Mouse (Mus musculus) CH12.LX (cell line): Measurements from ENCODE around the gene Myo3b.

Experiments used
- EP300 ChIP-seq: IDR thresholded peaks from 2 replicates; pipeline ENCODE4 v1.6.1; 2011; ENCODE audit warnings: low read length, improper control_type of control experiment
- MAFK ChIP-seq: IDR thresholded peaks from 2 replicates; pipeline ENCODE4 v1.6.1; 2011; ENCODE audit warnings: low read length, improper control_type of control experiment; ENCODE audit not compliant: insufficient replicate concordance
- RCOR1 ChIP-seq: conservative IDR thresholded peaks from 2 replicates; pipeline ENCODE4 v1.6.1; 2012; ENCODE audit warnings: low read depth, mild to moderate bottlenecking, inconsistent platforms, low read length, improper control_type of control experiment
- ZC3H11A ChIP-seq: IDR thresholded peaks from 2 replicates; pipeline ENCODE4 v1.6.1; 2012; ENCODE audit warnings: low read depth, mild to moderate bottlenecking, inconsistent platforms, low read length, improper control_type of control experiment
- ZMIZ1 ChIP-seq: IDR thresholded peaks from 2 replicates; pipeline ENCODE4 v1.6.1; 2012; ENCODE audit warnings: low read depth, mild to moderate bottlenecking, inconsistent platforms, low read length, improper control_type of control experiment
- ZNF384 ChIP-seq: IDR thresholded peaks from 2 replicates; pipeline ENCODE4 v1.6.1; 2012; ENCODE audit warnings: low read depth, low read length, improper control_type of control experiment, inconsistent platforms

DNA sequence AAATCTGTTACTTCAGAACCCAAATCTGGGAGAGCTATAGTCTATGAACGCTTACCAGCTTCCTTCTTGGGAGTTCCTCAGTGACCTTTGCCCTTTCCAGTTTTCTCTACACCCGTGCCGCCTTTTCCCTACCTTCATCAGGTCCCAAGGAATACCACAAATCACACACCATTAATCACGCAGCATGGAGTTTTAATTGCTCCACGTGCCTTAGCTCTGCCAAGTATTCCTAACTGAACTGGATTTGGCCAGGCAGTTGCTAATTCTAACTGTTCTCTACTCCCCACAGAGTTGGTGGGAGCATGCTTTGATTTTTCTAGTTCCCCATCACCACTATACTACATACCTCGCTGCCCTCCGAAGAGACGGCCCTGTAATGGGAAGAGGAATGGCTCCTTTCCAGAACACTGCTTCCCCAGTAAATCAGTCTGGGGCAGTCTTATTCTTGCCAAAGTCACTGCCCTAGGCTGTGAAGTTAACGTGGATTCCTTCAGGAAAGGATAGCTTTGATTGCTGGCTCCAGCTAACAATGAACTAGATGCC is 358.9 kb downstream of the Myo3b start:
- TF ChIP-seq ZC3H11A (no peak), ZNF384 (no peak), ZMIZ1 (no peak), EP300 (no peak), RCOR1 (no peak), MAFK (no peak)
